Mouse (Mus musculus) right cerebral cortex, postnatal 25 days (tissue): ENCODE results near the gene Lrp8.

Source experiments
- DNase-seq: peaks from one replicate; pipeline ENCODE4 v3.0.0; 2022

Lrp8 gene

GRCm38 (mm10) chr4:107811006-107811405, 8.9 kb downstream of the Lrp8 start:
- DNase-seq, result no peak

GRCm38 (mm10) chr4:107811716-107812330, 9.8 kb downstream of the Lrp8 start:
- no peak for DNase-seq

GRCm38 (mm10) chr4:107812336-107812735, 10.3 kb downstream of the Lrp8 start:
- DNase-seq, result no peak

GRCm38 (mm10) chr4:107816459-107816858, 14.4 kb downstream of the Lrp8 start:
- peak; percentile 57 for DNase-seq

GRCm38 (mm10) chr4:107817463-107817862, 15.4 kb downstream of the Lrp8 start:
- no peak for DNase-seq

GRCm38 (mm10) chr4:107819990-107820719, 18.1 kb downstream of the Lrp8 start:
- peak; percentile 46 for DNase-seq

GRCm38 (mm10) chr4:107820856-107821619, 19.0 kb downstream of the Lrp8 start:
- no peak for DNase-seq

- no peak for DNase-seq
These were observed 20.9 kb downstream of the Lrp8 start for GRCm38 (mm10) chr4:107822936-107823411.

- DNase-seq, result no peak
These were observed 21.4 kb downstream of the Lrp8 start for GRCm38 (mm10) chr4:107823511-107823910.

- no peak for DNase-seq
These were observed 26.7 kb downstream of the Lrp8 start for GRCm38 (mm10) chr4:107828727-107829218.

GRCm38 (mm10) chr4:107829675-107830074, 27.6 kb downstream of the Lrp8 start:
- no peak for DNase-seq

- peak; percentile 56 for DNase-seq
These were observed 28.1 kb downstream of the Lrp8 start for GRCm38 (mm10) chr4:107830189-107830588.

- no peak for DNase-seq
These were observed 28.8 kb downstream of the Lrp8 start for GRCm38 (mm10) chr4:107830821-107831221.

- no peak for DNase-seq
These were observed 29.6 kb downstream of the Lrp8 start for GRCm38 (mm10) chr4:107831678-107832077.

- DNase-seq, result no peak
These were observed 31.5 kb downstream of the Lrp8 start for GRCm38 (mm10) chr4:107833525-107833924.

GRCm38 (mm10) chr4:107834643-107835314, 32.7 kb downstream of the Lrp8 start:
- DNase-seq, result no peak

GRCm38 (mm10) chr4:107835508-107835909, 33.4 kb downstream of the Lrp8 start:
- DNase-seq, result no peak

GRCm38 (mm10) chr4:107836758-107837157, 34.7 kb downstream of the Lrp8 start:
- DNase-seq, result peak; percentile 67

- DNase-seq, result no peak
These were observed 35.8 kb downstream of the Lrp8 start for GRCm38 (mm10) chr4:107837910-107838309.

GRCm38 (mm10) chr4:107843687-107844086, 41.6 kb downstream of the Lrp8 start:
- no peak for DNase-seq

- DNase-seq, result peak; percentile 66
These were observed 42.9 kb downstream of the Lrp8 start for GRCm38 (mm10) chr4:107844971-107845370.

GRCm38 (mm10) chr4:107846795-107847194, 44.7 kb downstream of the Lrp8 start:
- DNase-seq, result no peak

- no peak for DNase-seq
These were observed 46.5 kb downstream of the Lrp8 start for GRCm38 (mm10) chr4:107848546-107848945.
